Comparison of ENCODE assay signal across 34 mouse cellular contexts in genomic region chr19:58738111-58738510, GRCm38 (mm10). TPM values are rescaled to one million over a fixed set of nuclear protein-coding genes. Genes with fewer than 3 reads are reported as not detected.
DNase-seq lines count a peak whose midpoint lies in the region; ATAC-seq and TF ChIP-seq lines count a peak whose summit lies in the region.
"Had no signal": no experiment of that assay in that cellular context is flagged by ENCODE, and none has a peak within 500 bp of the region (broad histone marks: within the 10 kb centered on the region; RNA-seq: fewer than 3 reads in every experiment).

No protein-coding gene starts in this region.

- TF ChIP-seq POLR2A in kidney, adult 2 months (IDR thresholded peaks at IDR 0.05; ENCODE audit: low read depth, low read length) = no peak

- no peak for ATAC-seq in kidney, embryonic 14.5 days (ENCODE audit: low FRiP score, low TSS enrichment)
- ATAC-seq: CD4-positive, CD25-positive, alpha-beta regulatory T cell, adult 4 months; forebrain, embryonic 13.5 days; forebrain, embryonic 16.5 days; hindbrain, embryonic 16.5 days had no signal

- no peaks in the 10 kb centered on the region for H3K4me1 ChIP-seq in kidney, adult 2 months (ENCODE audit: control insufficient read depth, insufficient read depth, low read length)
- H3K4me1 ChIP-seq in kidney, embryonic 14.5 days (ENCODE audit: control insufficient read depth, insufficient read depth, low read length) = no peaks in the 10 kb centered on the region
- no peaks in the 10 kb centered on the region for H3K4me1 ChIP-seq in embryonic facial prominence, embryonic 10.5 days
- H3K4me1 ChIP-seq: heart, embryonic 12.5 days; heart, embryonic 15.5 days; hindbrain, embryonic 13.5 days had no signal

- H3K27me3 ChIP-seq in kidney, adult 2 months (replicated peaks; ENCODE audit: control insufficient read depth, insufficient read depth, low read length) = no peaks in the 10 kb centered on the region
- H3K27me3 ChIP-seq in kidney, embryonic 14.5 days (ENCODE audit: control insufficient read depth, insufficient read depth, low read length) = no peaks in the 10 kb centered on the region
- no peaks in the 10 kb centered on the region for H3K27me3 ChIP-seq in embryonic facial prominence, embryonic 10.5 days (replicated peaks; ENCODE audit: low read depth, poor library complexity, severe bottlenecking)
- H3K27me3 ChIP-seq: forebrain, embryonic 13.5 days; heart, embryonic 12.5 days; heart, embryonic 15.5 days; hindbrain, embryonic 13.5 days had no signal

- H3K27ac ChIP-seq in kidney, adult 2 months (ENCODE audit: insufficient read depth, low read depth, low read length) = no peak overlapping the region
- H3K27ac ChIP-seq in kidney, embryonic 14.5 days (ENCODE audit: low read depth, low read length) = no peak overlapping the region
- H3K27ac ChIP-seq in embryonic facial prominence, embryonic 10.5 days (replicated peaks) = no peak overlapping the region
- H3K27ac ChIP-seq: forebrain, embryonic 10.5 days; forebrain, embryonic 13.5 days; heart, embryonic 15.5 days; hindbrain, embryonic 10.5 days; hindbrain, embryonic 13.5 days had no signal

- no peak overlapping the region for H3K4me3 ChIP-seq in kidney, adult 2 months (ENCODE audit: insufficient read depth, low read depth, low read length)
- no peak overlapping the region for H3K4me3 ChIP-seq in kidney, embryonic 14.5 days (ENCODE audit: low read length)
- H3K4me3 ChIP-seq in embryonic facial prominence, embryonic 10.5 days = no peak overlapping the region
- H3K4me3 ChIP-seq: forebrain, embryonic 10.5 days; forebrain, embryonic 13.5 days; heart, embryonic 12.5 days; heart, embryonic 15.5 days; hindbrain, embryonic 10.5 days; hindbrain, embryonic 13.5 days had no signal

- no peaks in the 10 kb centered on the region for H3K9me3 ChIP-seq in kidney, embryonic 14.5 days (ENCODE audit: control insufficient read depth, low read length)
- H3K9me3 ChIP-seq in embryonic facial prominence, embryonic 10.5 days = no peaks in the 10 kb centered on the region
- H3K9me3 ChIP-seq: forebrain, embryonic 10.5 days; forebrain, embryonic 13.5 days; heart, embryonic 12.5 days; heart, embryonic 15.5 days; hindbrain, embryonic 10.5 days; hindbrain, embryonic 13.5 days had no signal

- WGBS in kidney, adult 2 months = 53% methylated on average over 4 of the region's 4 CpGs
- WGBS in kidney, embryonic 14.5 days = 50% methylated on average over 4 of the region's 4 CpGs
- WGBS in embryonic facial prominence, embryonic 10.5 days = 82% methylated on average over 4 of the region's 4 CpGs

- TF ChIP-seq CTCF in kidney, adult 2 months (conservative IDR thresholded peaks at IDR 0.05; ENCODE audit: insufficient read depth, insufficient read length, low read depth, low read length) = no peak

- DNase-seq in kidney, adult 2 months = peak; percentile 37
- DNase-seq in kidney, postnatal 36 days = peak; percentile 11 to 18
- no peak for DNase-seq in kidney, postnatal 14 days
- peak; percentile 3 for DNase-seq in embryonic facial prominence, embryonic 10.5 days (ENCODE audit: low spot score)
- no peak for DNase-seq in adrenal gland, postnatal 14 days
- DNase-seq: adrenal gland, adult 2 months; adrenal gland, postnatal 25 days; cerebellum, adult 11-12 months; cerebellum, adult 8-10 months; cerebellum, postnatal 10 days; cerebellum, postnatal 36 days; embryo, embryonic 11 days; gastrocnemius, postnatal 10 days; gastrocnemius, postnatal 36 days; heart, postnatal 10 days; heart, postnatal 36 days had no signal

- H3K4me2 ChIP-seq in kidney, embryonic 14.5 days (replicated peaks; ENCODE audit: low read depth, low read length) = no peak overlapping the region
- H3K4me2 ChIP-seq: forebrain, embryonic 13.5 days; heart, embryonic 12.5 days; heart, embryonic 15.5 days; hindbrain, embryonic 13.5 days had no signal

- no peak overlapping the region for H3K9ac ChIP-seq in kidney, embryonic 14.5 days (ENCODE audit: low read depth, low read length)
- H3K9ac ChIP-seq: forebrain, embryonic 13.5 days; heart, embryonic 12.5 days; heart, embryonic 15.5 days; hindbrain, embryonic 13.5 days had no signal

- no peaks in the 10 kb centered on the region for H3K36me3 ChIP-seq in kidney, adult 2 months (ENCODE audit: control insufficient read depth, insufficient read depth, low read length)
- H3K36me3 ChIP-seq in kidney, embryonic 14.5 days (ENCODE audit: control insufficient read depth, insufficient read depth, low read length) = no peaks in the 10 kb centered on the region
- no peaks in the 10 kb centered on the region for H3K36me3 ChIP-seq in embryonic facial prominence, embryonic 10.5 days (replicated peaks)
- H3K36me3 ChIP-seq: forebrain, embryonic 10.5 days; heart, embryonic 12.5 days; heart, embryonic 15.5 days; hindbrain, embryonic 10.5 days; hindbrain, embryonic 13.5 days had no signal

RNA-seq across cellular contexts. Expression of gene Pnliprp1, which starts 9.4 kb away (rescaled TPM):
- 0.31 and 0.38 TPM in 2 replicates for polyA plus RNA-seq in kidney, adult 2 months (2012; rRNA removed)
- polyA plus RNA-seq in kidney, embryonic 14.5 days (2014; fragmentation: Nextera tagmentation; extraction: Ambion mirVana) = 0.53 and 0.87 TPM in 2 replicates
- 0.31 TPM in 1 of 2 replicates, not detected in the other for polyA plus RNA-seq in embryonic facial prominence, embryonic 10.5 days (2016; fragmentation: Nextera tagmentation; extraction: Ambion mirVana)
- 1.7 TPM in 1 of 2 replicates, not detected in the other for total RNA-seq in adrenal gland, postnatal 14 days (2021)
- total RNA-seq: adrenal gland, adult 2 months; adrenal gland, postnatal 25 days; gastrocnemius, postnatal 10 days; gastrocnemius, postnatal 36 days; granulocyte monocyte progenitor cell, adult 5-6 weeks; heart, adult 8-10 months; heart, postnatal 36 days; MEL had no signal
- polyA plus RNA-seq: adrenal gland, adult 2 months; C2C12; CD4-positive, CD25-positive, alpha-beta regulatory T cell, adult 4 months; cortical plate, adult 2 months; embryonic facial prominence, embryonic 11.5 days; embryonic facial prominence, embryonic 14.5 days; forebrain, embryonic 10.5 days; hindbrain, embryonic 10.5 days; hindbrain, embryonic 16.5 days had no signal

RNA-seq across cellular contexts. Expression of gene Pnliprp2, which starts 21.4 kb away (rescaled TPM):
- not detected in 2 replicates for polyA plus RNA-seq in kidney, adult 2 months (2012; rRNA removed)
- polyA plus RNA-seq in kidney, embryonic 14.5 days (2014; fragmentation: Nextera tagmentation; extraction: Ambion mirVana) = 0.18 and 0.36 TPM in 2 replicates
- polyA plus RNA-seq in embryonic facial prominence, embryonic 10.5 days (2016; fragmentation: Nextera tagmentation; extraction: Ambion mirVana) = 0.09 TPM in 1 of 2 replicates, not detected in the other
- not detected in 2 replicates for total RNA-seq in adrenal gland, postnatal 14 days (2021)
- total RNA-seq: adrenal gland, adult 2 months; adrenal gland, postnatal 25 days; gastrocnemius, adult 18-20 months; gastrocnemius, postnatal 10 days; gastrocnemius, postnatal 36 days; granulocyte monocyte progenitor cell, adult 5-6 weeks; heart, adult 8-10 months; heart, postnatal 10 days; heart, postnatal 36 days; MEL had no signal
- polyA plus RNA-seq: adrenal gland, adult 2 months; C2C12; CD4-positive, CD25-positive, alpha-beta regulatory T cell, adult 4 months; embryonic facial prominence, embryonic 11.5 days; embryonic facial prominence, embryonic 14.5 days; hindbrain, embryonic 10.5 days; hindbrain, embryonic 13.5 days had no signal

RNA-seq across cellular contexts. Expression of gene 1700019N19Rik, which starts 56.1 kb away (rescaled TPM):
- polyA plus RNA-seq in kidney, adult 2 months (2012; rRNA removed) = 0.16 TPM in 2 replicates
- not detected in 2 replicates for polyA plus RNA-seq in kidney, embryonic 14.5 days (2014; fragmentation: Nextera tagmentation; extraction: Ambion mirVana)
- 0.20 TPM in 1 of 2 replicates, not detected in the other for polyA plus RNA-seq in embryonic facial prominence, embryonic 10.5 days (2016; fragmentation: Nextera tagmentation; extraction: Ambion mirVana)
- total RNA-seq in adrenal gland, postnatal 14 days (2021) = not detected in 2 replicates
- total RNA-seq: adrenal gland, postnatal 25 days; gastrocnemius, adult 18-20 months; gastrocnemius, postnatal 10 days; gastrocnemius, postnatal 36 days; granulocyte monocyte progenitor cell, adult 5-6 weeks; heart, adult 8-10 months; heart, postnatal 10 days; heart, postnatal 36 days; MEL had no signal
- polyA plus RNA-seq: adrenal gland, adult 2 months; C2C12; CD4-positive, CD25-positive, alpha-beta regulatory T cell, adult 4 months; embryonic facial prominence, embryonic 11.5 days; embryonic facial prominence, embryonic 14.5 days; forebrain, embryonic 10.5 days; forebrain, embryonic 13.5 days; forebrain, embryonic 16.5 days; heart, embryonic 12.5 days; heart, embryonic 15.5 days; hindbrain, embryonic 13.5 days; hindbrain, embryonic 16.5 days had no signal

Comparison
In these comparisons a context has a peak if more than half of its experiments do, and no peak if none do; other contexts are left out.
1. DNase-seq: peak in kidney, adult 2 months (single experiment), kidney, postnatal 36 days (2 of 2) and embryonic facial prominence, embryonic 10.5 days (single experiment); none in kidney, postnatal 14 days (single experiment) and adrenal gland, postnatal 14 days (single experiment).